Mouse (Mus musculus): Measurements from ENCODE around the gene Timm23.
"Not testable (repeated sequence)": the region's sequence is repeated elsewhere in the genome, so short reads cannot be mapped to it uniquely, and the experiment has no call there.

GRCm38 (mm10) chr14:32136467-32136866 is 65.2 kb downstream of the Timm23 start:
- not testable (repeated sequence) for TF ChIP-seq CTCF (IDR thresholded peaks at IDR 0.05; ENCODE audit: low read depth, low read length); GATA1 (IDR thresholded peaks at IDR 0.05; ENCODE audit: borderline replicate concordance, low read length); TAL1 (conservative IDR thresholded peaks at IDR 0.05; ENCODE audit: low read depth, low read length); GATA2 (IDR thresholded peaks at IDR 0.05; ENCODE audit: borderline replicate concordance, low read depth, low read length); POLR2AphosphoS5 (IDR thresholded peaks at IDR 0.05; ENCODE audit: insufficient replicate concordance, low read depth, low read length)

All from G1E (cell line).